In the genomic region with DNA sequence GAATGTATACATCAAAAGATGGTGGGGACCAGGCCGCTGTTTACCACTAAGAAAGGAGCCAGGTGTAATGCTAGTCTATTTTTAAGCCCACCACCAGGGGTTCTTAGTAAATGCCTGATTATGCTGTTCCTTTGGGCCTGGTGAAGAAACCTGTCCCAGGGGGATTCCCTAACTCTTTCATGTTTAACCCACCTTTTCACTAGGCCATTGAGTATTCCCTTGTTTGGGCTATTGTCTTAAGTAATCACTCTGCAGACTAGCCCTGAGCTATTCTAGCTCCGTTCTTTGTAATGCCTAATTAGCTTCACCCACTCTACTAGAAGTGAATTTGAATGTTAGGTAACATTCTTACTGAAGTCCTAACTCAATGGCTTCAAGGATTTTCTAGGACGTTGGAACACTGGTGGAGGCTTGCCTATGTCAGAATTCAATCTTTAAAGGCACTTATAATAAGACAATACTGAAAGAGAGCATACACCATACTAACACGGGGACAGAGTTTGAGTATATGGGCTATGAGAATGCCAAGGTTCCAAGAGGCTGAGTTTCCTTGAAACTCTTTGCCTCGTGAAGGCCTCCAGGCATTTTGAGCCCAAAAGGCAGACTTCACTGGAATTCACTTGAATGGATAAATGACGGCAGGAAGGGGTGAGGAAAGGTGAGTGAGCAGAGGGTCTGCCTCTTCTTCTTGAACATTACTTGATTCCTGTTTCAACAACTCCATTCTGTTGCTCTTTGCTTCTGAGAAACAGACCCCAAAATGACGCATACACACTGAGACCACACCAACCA, we compare ENCODE assay signal across 27 mouse cellular contexts.
"Had no signal": no experiment of that assay in that cellular context is flagged by ENCODE, and none has a peak within 500 bp of the region (broad histone marks: within the 10 kb centered on the region; RNA-seq: fewer than 3 reads in every experiment).

No protein-coding gene starts in this region.

- H3K4me3 ChIP-seq: gastrocnemius, adult 2 months; heart, adult 2 months; heart, embryonic 13.5 days; heart, embryonic 15.5 days; hindbrain, embryonic 13.5 days; hindbrain, embryonic 15.5 days; layer of hippocampus, adult 2 months; left cerebral cortex, adult 2 months; limb, embryonic 13.5 days; limb, embryonic 15.5 days; liver, embryonic 12.5 days had no signal

- ATAC-seq: hindbrain, postnatal 0 days; intestine, embryonic 16.5 days; liver, embryonic 12.5 days had no signal

- H3K4me1 ChIP-seq: heart, embryonic 13.5 days; heart, embryonic 15.5 days; hindbrain, embryonic 13.5 days; hindbrain, embryonic 15.5 days; limb, embryonic 13.5 days; limb, embryonic 15.5 days; liver, embryonic 12.5 days had no signal

- H3K4me2 ChIP-seq: heart, embryonic 11.5 days; heart, embryonic 13.5 days; heart, embryonic 15.5 days; hindbrain, embryonic 13.5 days; hindbrain, embryonic 15.5 days; limb, embryonic 13.5 days; limb, embryonic 15.5 days; liver, embryonic 12.5 days had no signal

- H3K27ac ChIP-seq: gastrocnemius, adult 2 months; heart, adult 2 months; heart, embryonic 13.5 days; heart, embryonic 15.5 days; hindbrain, embryonic 13.5 days; hindbrain, embryonic 15.5 days; hindbrain, postnatal 0 days; layer of hippocampus, adult 2 months; left cerebral cortex, adult 2 months; limb, embryonic 13.5 days; limb, embryonic 15.5 days; liver, embryonic 12.5 days; liver, embryonic 14.5 days had no signal

- H3K9me3 ChIP-seq: heart, embryonic 13.5 days; heart, embryonic 15.5 days; hindbrain, embryonic 13.5 days; hindbrain, embryonic 15.5 days; limb, embryonic 13.5 days; limb, embryonic 15.5 days; liver, embryonic 12.5 days had no signal

- H3K27me3 ChIP-seq: heart, embryonic 13.5 days; heart, embryonic 15.5 days; hindbrain, embryonic 13.5 days; limb, embryonic 13.5 days; limb, embryonic 15.5 days; liver, embryonic 12.5 days had no signal

- H3K36me3 ChIP-seq: heart, embryonic 13.5 days; heart, embryonic 15.5 days; hindbrain, embryonic 13.5 days; hindbrain, embryonic 15.5 days; limb, embryonic 13.5 days; limb, embryonic 15.5 days; liver, embryonic 12.5 days had no signal

- H3K9ac ChIP-seq: heart, embryonic 13.5 days; heart, embryonic 15.5 days; hindbrain, embryonic 13.5 days; hindbrain, embryonic 15.5 days; limb, embryonic 13.5 days; limb, embryonic 15.5 days; liver, embryonic 12.5 days; liver, embryonic 14.5 days had no signal

- DNase-seq: gastrocnemius, adult 2 months; gastrocnemius, postnatal 10 days; gastrocnemius, postnatal 36 days; heart, adult 11 months; heart, adult 2 months; heart, postnatal 14 days; heart, postnatal 36 days; kidney, adult 11 months; kidney, adult 8-10 months; kidney, postnatal 10 days; kidney, postnatal 25 days; kidney, postnatal 4 days; left cerebral cortex, postnatal 4 days; lung, adult 18-20 months had no signal
